Mouse (Mus musculus) liver (tissue): Measurements from ENCODE around the gene Sh3rf1.
A peak's percentile ranks its signal among the peaks of the same experiment; 100 is the strongest.
"Not testable (repeated sequence)": the region's sequence is repeated elsewhere in the genome, so short reads cannot be mapped to it uniquely, and the experiment has no call there.

Experiments used
- DNase-seq: peaks from one replicate; pipeline ENCODE4 v3.0.0-alpha.2; 2020; ENCODE audit warnings: mixed read lengths

Gene Sh3rf1

DNA sequence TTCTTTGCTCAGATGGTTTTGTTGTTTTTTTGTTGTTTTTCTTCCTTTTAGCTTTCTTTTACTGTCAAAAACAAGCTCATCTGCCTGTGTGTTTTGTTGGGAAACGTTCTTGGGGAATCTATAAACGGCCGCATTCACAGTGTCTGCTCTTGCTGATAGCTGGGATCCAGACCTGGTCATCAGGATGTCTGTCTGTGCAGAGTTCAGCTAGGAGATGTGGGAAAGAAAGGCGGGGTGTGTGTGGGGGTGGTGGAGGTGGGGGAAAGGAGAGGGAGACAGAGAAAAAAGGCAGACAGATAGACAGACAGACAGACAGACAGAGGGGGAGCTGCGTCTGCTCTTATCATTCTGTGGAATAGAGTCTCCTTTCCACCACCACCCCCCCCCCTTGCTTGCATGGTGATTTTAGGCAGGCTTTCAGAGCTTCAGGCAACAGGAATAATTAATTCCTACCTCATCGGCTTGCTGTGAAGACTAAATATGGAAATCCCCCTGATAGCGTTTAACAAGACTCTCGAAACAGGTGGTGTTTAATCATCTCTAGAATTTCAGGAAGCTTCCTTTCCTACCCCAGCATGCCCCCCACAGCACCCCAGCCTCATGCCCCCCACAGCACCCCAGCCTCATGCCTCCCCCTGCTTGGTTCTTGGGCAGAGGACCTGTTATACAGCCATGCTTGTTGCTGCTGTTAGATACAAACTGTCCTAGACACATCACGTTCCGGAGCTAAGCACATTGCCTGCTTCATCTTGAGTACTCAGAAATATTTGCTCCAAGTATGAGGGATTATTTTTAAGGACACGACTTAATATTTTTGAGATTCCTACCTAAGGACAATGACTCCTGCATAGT, 155.4 kb downstream of the Sh3rf1 start:
- DNase-seq = no peak

DNA sequence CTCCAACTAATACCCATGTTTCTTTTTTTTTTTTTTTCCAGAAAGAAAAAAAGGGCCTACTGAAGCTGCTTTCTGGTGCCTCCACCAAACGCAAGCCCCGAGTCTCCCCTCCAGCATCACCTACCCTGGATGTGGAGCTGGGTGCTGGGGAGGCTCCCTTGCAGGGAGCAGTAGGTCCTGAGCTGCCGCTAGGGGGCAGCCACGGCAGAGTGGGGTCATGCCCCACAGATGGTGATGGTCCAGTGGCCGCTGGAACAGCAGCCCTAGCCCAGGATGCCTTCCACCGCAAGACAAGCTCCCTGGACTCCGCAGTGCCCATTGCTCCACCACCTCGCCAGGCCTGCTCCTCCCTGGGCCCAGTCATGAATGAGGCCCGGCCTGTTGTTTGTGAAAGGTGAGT, 160.9 kb downstream of the Sh3rf1 start:
- DNase-seq = peak; percentile 23

DNA sequence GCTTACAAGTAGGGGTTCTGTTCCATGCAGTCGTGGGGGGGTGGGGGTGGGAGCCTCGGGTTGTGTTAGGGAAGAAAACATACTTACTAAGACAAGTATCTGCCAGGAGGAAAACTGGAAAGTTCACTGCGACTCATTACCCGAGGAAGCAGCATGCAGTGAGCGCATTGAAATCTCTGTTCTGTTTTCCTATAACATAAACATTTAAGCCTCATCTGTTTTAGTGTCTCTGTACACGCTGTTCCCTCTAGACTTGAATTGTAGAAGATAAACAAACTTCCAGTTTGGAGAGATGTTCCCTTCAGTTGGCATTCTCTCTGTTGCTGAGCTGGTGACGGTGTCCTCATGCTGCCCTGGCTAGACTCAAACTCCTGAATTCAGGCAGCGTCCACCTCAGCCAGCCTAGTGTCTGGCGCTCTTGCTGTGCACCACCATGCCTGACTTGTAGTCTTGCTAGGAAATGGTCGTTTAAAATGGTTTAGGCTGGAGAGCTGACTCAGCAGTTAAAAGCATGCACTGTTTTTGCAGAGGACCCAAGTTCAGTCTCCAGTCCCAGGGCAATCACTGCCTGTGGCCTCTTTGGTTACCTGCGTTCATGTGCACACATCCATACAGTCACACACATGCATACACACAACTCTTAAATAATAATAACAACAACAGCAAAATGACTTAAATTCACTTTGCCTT, 162.0 kb downstream of the Sh3rf1 start:
- DNase-seq = no peak

DNA sequence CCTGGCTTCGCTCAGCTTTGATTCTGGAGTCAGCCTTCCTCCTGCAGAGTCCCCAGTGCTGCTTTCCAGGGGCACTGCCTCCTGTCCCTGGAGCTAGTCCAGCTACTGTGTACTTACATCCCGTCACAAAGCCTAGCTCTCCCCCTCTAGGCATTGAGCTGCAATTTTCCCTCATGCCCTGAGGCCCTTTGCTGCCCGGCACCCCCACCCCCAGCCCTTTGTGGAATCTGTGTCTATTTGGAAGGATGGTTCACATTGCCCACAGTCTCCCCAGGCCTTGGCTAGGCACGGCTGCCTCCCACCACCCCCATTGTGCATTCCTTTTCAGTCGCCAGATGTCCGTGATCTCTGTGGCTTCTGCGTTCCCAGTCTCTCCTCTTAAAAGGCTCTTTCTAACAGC, 163.0 kb downstream of the Sh3rf1 start:
- DNase-seq = no peak

DNA sequence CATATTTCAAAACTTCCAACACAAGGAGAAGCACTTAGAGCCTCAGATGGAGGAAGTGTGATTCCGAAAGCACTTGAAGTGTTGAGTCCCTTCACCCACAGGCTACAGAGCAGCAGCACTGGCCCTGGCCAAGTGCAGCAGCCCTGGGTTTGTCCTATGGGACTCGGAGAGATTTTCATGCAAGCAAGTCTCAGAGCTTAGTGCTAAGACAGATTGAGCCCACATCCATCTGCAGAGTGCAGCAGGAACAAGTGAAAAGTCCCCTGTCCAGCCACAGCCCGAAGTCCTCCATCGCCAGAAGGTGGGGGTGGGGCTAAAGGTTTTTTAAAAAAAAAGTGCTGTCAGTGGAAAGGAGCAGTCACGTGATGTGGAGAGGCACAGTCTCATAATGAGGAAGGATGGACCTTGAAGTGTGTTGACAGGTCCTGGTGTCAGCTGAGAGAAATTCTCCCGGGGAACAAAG, 163.9 kb downstream of the Sh3rf1 start:
- no peak for DNase-seq

DNA sequence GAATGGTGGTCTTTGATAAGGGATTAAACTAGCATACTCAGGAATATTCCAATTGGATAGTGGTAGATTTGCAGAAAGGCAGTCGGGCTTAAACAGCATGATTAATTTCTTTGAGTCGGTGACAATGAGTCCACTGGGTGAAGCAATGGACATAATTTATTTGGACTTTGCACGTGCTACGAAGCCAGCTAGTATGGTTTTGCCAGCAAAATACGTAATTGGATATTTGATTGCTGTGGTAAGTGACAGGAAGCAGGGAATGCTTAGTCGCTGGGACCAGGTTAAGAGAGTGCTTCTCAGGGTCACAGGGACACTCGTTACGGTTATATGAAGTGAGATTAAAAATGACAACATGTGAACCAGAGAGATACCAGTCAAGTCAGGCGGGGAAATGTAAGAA, 164.7 kb downstream of the Sh3rf1 start:
- no peak for DNase-seq

DNA sequence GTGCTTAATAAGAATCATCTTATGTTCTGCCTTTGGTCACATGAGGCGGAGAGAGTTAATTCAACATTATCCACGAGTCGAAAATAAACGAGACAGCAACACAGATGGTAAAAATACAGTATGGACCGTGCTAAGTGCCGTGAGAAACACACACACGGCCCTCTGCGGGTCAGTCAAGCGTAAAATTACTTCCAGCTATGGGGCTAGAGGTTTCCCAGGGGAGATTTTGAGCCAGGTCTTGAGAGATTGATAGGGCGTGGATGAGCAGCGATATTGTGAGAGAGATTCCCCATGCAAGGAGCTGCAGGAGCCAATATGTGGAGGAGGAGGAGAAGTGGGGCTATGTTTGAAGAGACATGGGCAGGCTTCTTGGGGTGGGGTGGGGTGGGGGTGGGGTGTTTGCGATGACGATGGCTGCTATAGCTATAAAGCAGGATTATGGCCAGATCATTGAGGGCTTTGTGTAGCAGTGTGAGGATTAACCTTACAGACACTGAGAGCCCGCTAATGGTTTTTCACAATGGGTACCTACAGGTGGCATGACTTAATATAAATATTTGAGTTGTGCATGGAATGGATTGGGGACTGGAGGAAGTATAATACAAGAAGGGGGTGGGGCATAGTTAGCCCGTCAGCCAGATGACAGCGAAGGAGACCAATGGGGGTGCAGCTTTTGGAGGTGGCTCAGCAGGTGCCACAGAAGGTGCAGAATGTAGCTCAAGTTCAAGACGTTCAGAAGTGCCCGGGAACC, 166.8 kb downstream of the Sh3rf1 start:
- DNase-seq = no peak

DNA sequence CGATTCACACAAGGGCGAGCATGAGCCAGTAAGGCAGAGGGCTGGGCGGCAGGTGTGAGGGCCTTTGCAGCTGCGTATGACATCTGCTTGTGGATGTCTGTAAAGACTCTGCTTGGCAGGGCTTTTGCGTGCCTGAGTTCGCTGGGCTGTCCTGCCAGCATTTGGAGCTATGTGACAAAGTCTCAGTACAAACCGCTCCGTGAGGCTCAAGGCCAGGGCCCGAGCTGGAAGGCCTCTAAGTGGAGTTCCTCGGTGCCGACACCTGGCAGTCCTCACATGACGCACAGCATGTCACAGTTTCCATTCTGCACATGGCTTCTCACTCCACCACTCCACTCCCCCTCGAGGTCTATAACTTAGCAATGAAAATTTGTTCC, 167.4 kb downstream of the Sh3rf1 start:
- no peak for DNase-seq

DNA sequence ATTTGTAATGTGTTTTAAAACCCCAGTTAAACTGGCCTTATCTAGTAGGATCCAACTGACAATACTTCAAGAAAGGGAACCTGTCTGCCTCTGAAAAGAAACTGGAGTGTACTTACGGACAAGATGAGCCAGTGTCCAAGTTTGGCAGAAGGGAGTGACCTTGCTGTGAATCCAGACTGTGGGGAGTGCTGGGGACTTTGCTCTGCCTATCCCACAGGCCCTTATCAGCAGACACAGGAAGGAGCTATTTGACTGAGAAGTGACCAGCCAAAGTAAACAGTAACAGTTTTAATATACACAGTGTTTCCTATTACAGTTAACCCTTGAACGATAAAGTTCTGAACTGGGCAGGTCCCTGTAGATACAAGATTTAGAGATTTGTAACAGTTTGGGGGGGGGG, 173.5 kb downstream of the Sh3rf1 start:
- peak; percentile 31 for DNase-seq

DNA sequence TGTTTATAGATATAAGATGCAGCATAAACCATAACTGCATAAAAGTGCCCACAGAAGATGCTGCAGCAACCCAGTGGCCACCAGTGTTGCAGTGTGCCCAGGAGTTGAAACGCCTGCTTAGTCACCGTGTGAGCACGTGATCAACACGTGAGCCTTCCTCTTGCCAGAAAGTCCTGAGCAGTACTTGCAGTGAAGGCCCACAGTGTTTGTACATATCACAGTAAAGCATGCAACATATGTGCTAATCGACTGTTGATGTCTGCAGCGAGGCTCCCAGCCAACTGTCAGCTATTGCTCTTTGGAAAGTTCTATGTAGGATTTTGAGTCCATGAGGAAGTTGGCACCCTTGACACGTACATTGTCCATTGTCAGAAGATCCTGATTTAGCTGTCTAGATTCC, 174.1 kb downstream of the Sh3rf1 start:
- peak; percentile 19 for DNase-seq

DNA sequence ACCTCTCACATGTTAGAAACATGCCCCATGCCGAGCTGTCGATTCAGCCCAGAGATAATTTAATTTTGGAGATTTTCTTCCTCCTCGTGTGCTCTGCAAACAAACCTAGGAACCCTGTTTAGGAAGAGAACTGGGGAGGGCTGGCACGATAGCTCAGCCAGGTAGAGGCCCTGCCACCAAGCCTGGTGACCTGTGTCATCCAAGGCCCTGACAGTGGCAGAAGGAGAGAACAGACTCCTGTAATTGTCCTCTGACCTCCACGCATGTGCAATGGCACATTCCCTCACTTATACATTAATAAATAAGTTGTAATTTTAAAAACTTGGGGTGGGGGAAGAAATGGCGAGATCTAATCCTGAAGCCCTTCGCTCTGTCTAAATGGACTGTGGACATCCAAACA, 179.2 kb downstream of the Sh3rf1 start:
- no peak for DNase-seq

DNA sequence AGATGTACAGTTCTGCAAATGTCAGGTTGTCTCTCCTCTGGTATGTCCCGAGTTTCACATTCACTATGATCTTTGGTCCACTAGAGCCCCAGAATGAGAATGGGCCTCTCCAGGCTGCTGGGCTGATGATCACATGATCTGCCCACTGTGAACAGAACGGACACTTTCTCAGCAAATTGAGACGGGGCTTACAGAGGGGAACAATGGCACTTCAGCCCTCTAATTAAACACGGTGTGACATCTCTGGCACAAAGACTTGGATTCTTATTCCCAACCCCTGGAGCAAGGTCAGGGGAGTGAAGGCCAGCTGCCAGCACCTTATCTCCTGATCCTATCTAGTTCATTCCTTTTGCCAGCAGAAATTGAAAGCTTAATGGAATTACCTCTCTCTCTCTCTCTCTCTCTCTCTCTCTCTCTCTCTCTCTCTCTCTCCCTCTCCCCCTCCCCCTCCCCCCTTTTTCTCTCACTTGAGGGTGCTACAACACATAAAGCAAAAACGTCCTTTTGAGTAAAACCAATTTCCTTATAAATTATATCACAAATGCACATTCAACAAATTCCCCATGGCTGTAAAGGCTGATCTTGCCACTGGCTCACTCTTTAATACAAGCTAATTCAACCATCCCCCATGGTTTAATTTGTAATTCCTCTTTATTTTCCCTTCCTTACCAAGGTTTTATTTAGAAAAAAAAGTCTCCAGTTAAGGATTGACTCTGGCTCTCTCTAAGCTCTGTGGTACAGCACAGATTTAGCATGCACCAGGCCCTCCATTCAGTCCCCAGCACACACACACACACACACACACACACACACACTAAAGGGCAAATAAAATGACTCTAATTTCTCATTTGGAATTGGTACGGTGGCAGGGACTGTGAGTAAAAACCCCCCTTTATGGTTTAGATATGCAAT, 179.8 kb downstream of the Sh3rf1 start:
- no peak for DNase-seq

DNA sequence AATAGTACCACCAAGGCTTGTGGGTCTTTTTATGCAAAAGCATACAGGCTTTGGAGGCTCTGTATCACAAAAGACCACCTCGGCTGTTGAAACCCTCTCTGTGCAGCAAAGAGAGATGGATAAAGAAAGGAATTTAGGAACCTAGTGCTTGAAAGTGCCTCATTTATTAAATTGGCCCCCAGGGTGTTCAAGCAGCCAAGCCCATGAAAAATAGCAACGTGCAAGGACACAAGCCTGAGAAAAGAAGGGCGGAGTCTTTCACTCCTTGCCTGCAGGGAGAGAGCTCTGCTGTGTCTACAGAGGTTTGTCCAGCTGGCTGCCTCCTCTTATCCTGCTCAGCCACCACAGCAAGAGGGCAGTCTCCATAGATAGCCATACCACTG, 180.5 kb downstream of the Sh3rf1 start:
- no peak for DNase-seq

DNA sequence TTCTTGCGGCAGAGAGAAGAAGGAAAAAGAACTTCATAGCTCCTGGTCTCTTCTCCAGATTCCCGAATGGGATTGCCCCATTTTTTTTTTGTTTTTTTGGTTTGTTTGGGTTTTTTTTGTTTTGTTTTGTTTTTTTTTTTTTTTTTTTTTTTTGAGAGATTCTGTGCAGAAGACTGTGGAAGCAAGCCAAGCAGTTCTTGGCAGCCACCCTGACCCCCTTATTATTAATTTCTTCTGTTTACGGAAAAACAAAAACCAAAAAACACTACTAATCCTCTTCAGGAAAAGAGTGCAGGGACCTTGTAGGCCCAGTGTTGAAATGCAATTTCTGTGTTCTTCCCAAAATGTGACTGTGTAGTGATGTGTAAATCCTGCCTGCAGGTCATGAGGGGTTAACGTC, 185.4 kb downstream of the Sh3rf1 start:
- no peak for DNase-seq

DNA sequence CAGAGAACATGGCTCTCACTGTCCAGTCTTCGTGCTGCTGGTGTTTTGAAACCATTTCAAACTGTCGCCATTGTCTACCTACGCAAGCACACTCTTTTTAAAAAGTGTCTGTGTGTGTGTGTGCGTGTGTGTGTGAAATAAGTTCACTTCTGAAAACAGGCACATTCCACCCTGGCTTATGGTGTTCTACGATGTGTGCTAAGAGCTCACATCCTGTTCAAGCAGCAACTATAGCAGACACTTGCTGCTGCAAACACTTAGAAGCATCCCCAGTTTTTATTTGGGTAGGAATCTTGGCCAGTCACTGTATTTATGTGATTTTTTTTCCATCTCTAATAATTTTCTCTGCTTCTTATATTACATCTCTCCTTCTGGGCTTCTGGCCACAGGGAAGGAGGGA, 186.0 kb downstream of the Sh3rf1 start:
- DNase-seq = not testable (repeated sequence)

DNA sequence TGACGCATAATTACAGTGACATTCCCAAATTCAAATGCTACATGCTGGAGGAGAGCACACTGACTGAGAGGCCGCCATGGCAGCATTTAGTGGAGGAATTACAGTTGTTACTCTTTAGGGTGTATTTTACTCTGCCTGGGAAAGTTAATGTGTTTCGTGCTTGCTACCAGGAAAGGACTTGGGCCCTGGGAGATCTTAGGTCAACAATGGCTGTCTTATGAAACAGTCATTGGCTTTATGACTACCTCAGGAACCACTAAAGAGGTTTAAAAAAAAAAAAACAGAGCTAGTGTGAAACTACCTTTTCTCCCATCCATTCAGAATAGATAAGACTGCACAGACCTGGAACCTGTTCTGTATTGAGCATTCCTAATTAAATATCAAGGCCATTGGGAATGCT, 195.8 kb downstream of the Sh3rf1 start:
- DNase-seq = no peak

DNA sequence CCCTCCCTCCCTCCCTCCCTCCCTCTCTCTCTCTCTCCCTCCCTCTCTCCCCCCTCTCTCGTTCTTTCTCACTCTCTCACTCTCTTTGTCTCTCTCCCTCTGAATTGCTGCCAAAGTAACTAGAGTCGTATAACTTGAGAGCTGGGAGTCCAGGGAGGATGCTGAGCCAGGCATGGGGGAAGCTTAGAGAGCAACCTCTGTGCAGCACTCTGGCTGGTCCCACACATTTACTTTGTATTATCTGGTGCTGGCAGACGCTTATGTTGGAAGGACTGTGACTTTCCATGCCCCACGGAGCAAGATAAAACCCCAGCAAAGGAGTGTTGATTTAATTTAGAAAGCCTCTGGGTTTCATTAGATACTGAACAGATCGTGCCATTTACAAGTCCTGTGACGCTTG, 196.5 kb downstream of the Sh3rf1 start:
- peak; percentile 10 for DNase-seq

DNA sequence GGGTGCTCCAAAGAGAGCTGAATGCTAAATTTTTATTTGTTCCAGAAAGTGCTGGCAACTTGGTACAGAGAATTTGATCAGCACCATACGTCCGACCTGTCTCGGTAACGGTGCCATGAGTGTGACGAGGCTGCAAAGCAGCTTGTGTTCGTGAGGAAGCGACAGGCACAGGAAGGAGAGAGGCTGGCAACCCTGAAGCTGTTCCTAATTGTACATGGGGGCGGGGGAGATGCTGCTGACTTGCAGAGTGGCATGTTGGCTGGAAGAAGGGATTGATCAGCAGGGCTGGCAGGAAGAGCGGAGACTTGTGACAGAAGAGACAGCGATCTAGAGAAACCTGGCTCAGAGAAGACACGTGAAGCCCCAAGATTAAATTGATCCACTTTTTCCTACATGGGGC, 197.9 kb downstream of the Sh3rf1 start:
- DNase-seq = no peak

DNA sequence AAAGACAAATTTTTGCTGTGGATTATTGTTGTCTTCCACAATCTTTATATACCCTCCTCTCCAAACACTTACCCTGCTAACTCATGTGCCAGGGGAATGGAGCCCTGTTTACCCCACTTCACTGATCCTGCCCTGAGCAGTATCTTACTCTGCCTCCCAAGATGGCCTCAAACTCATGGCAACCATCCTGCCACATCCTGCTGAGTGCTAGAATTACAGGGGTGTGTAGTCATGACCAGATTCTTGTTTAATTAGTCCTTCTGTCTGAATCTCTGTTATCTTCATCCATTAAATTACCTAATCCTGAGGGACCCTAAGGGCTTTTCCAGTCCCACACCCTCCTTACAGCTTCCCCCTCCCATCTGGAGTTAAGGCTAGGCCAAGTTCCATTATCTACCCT, 201.5 kb downstream of the Sh3rf1 start:
- DNase-seq = no peak

DNA sequence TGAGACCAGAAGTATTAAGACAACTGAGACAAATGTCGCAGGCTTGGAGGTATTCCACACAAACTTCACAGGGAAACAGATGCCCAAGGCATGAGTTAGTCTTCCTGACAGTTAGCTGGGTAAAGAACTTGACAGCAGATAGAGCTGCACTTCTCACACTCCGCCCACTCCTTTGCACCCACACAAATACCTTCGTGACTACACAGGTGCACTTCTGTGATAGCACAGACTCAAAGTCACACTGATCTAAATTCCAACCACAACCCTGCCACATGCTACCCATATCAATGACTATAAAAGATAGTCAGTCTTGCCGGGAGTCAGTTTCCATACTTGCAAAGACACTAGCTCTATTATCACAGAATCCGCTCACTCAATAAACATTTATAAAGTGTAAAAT, 202.4 kb downstream of the Sh3rf1 start:
- DNase-seq = peak; percentile 10

DNA sequence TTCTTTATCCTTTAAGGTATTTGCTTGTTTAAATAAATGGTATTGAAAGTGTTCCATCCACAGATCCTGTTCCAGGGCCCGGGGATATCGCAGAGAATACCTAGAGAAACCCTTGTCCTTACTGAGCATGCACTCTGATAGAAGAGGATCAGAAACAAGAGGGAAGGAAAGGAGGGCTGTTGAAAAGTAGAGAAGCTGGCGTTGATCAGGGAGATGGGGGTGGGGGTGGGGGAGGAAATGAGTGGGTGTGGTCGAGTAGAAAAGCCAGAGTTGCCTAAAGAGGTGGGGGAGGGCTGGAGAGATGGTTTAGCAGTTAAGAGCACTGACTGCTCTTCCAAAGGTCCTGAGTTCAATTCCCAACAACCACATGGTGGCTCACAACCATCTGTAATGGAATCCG, 203.0 kb downstream of the Sh3rf1 start:
- DNase-seq = peak; percentile 18

DNA sequence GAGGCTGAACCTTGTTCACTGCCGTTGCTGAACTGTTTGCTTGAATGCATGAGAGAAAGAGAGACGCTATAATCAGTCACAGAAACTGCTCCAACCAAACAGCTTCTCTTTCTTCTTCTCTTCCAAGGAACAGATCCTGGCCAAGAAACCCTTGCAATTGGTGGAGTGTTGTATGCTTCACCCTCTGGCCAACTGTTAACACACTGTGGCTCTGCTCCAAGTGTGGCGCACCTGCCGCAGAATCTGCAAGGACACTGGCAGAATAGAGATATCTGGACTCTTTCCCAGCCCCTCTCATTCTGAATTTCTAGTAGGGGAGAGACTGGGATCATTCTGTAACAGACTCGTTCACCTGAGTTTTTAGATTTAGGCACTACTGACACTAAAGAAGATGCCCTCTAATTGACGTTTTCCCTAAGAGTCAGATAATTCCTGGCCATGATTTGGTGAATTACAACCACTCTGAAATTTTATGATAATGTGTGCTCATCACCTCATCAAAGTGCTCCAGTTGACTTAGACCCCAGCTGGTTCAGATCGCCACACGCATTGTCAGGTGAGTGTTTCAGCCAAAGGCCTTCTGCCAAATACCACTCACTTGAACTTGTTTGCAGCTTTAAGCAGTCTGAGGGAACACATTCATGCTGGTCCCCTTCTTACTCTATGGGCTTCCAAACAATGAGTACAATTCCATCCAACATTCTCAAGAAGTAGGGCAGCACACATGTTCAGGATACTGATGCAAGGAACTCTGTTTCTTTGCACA, 204.4 kb downstream of the Sh3rf1 start:
- no peak for DNase-seq
